Mouse (Mus musculus) MEL (cell line): ENCODE data around the gene Stx6. TPM values are rescaled to one million over a fixed set of nuclear protein-coding genes. Genes with fewer than 3 reads are reported as not detected.

ENCODE experiments used
- DNase-seq: peaks from one replicate; pipeline ENCODE4 v3.0.0; 2011; ENCODE audit warnings: low read depth, low spot score
- H3K27ac ChIP-seq: 2 replicates; pipeline ENCODE4 v1.5.1; 2012; ENCODE audit warnings: low read depth, mild to moderate bottlenecking, control low read depth, low read length, moderate library complexity; ENCODE audit not compliant: control insufficient read depth
- H3K27me3 ChIP-seq, 2 experiments: fragments of 150-350 bp in 1 of 2; sonication (generic) in 1 of 2; 2 replicates each; pipeline ENCODE4 v1.6.1; 2012; ENCODE audit warnings: low read length in 2 of 2, mild to moderate bottlenecking in 2 of 2, improper control_type of control experiment in 1 of 2, moderate library complexity in 1 of 2; ENCODE audit not compliant: insufficient read depth in 2 of 2, control insufficient read depth in 1 of 2
- H3K36me3 ChIP-seq, 2 experiments: 2 replicates each; pipeline ENCODE4 v1.6.1; 2012 to 2014; ENCODE audit warnings: low read length in 2 of 2, improper control_type of control experiment in 1 of 2, inconsistent platforms in 1 of 2, mild to moderate bottlenecking in 1 of 2; ENCODE audit not compliant: insufficient read depth in 2 of 2, control insufficient read depth in 1 of 2
- H3K4me1 ChIP-seq, 2 experiments: fragments of 150-350 bp in 1 of 2; sonication (generic) in 1 of 2; 2 replicates each; pipeline ENCODE4 v1.6.1; 2012; ENCODE audit warnings: low read length in 2 of 2, improper control_type of control experiment in 1 of 2, mild to moderate bottlenecking in 1 of 2; ENCODE audit not compliant: insufficient read depth in 2 of 2, control insufficient read depth in 1 of 2
- H3K4me3 ChIP-seq, 2 experiments: fragments of 150-350 bp in 1 of 2; sonication (generic) in 1 of 2; 2 replicates each; pipeline ENCODE4 v1.5.1; 2012; ENCODE audit warnings: low read depth in 2 of 2, low read length in 2 of 2, mild to moderate bottlenecking in 2 of 2, moderate library complexity in 2 of 2, control low read depth in 1 of 2, improper control_type of control experiment in 1 of 2; ENCODE audit not compliant: control insufficient read depth in 1 of 2, insufficient read depth in 1 of 2
- H3K79me2 ChIP-seq: 2 replicates; pipeline ENCODE4 v1.6.1; 2012; ENCODE audit warnings: mild to moderate bottlenecking, low read length, moderate library complexity; ENCODE audit not compliant: control insufficient read depth, poor library complexity, insufficient read depth
- H3K9ac ChIP-seq: 2 replicates; pipeline ENCODE4 v1.6.1; 2012; ENCODE audit warnings: low read depth, mild to moderate bottlenecking, control low read depth, low read length, moderate library complexity; ENCODE audit not compliant: control insufficient read depth, poor library complexity, severe bottlenecking
- H3K9me3 ChIP-seq: fragments of 150-350 bp; sonication (generic); replicated peaks from 2 replicates; pipeline ENCODE4 v1.6.1; 2012; ENCODE audit warnings: mild to moderate bottlenecking, low read length, improper control_type of control experiment, moderate library complexity; ENCODE audit not compliant: insufficient read depth
- BHLHE40 ChIP-seq: IDR thresholded peaks from 2 replicates; pipeline ENCODE4 v1.6.1; 2012; ENCODE audit warnings: low read depth, mild to moderate bottlenecking, inconsistent platforms, low read length, improper control_type of control experiment, borderline replicate concordance
- ELF1 ChIP-seq: IDR thresholded peaks from 2 replicates; pipeline ENCODE4 v1.6.1; 2014; ENCODE audit warnings: low read depth, mild to moderate bottlenecking, inconsistent platforms, low read length, improper control_type of control experiment, moderate library complexity
- EP300 ChIP-seq, 2 experiments: IDR thresholded peaks; 2 replicates each; pipeline ENCODE4 v1.6.1; 2011; ENCODE audit warnings: improper control_type of control experiment in 2 of 2, low read length in 2 of 2, low read depth in 1 of 2, mild to moderate bottlenecking in 1 of 2
- ETS1 ChIP-seq: IDR thresholded peaks from 2 replicates; pipeline ENCODE4 v1.6.1; 2012; ENCODE audit warnings: low read depth, mild to moderate bottlenecking, inconsistent platforms, low read length, improper control_type of control experiment, moderate library complexity
- GABPA ChIP-seq: IDR thresholded peaks from 2 replicates; pipeline ENCODE4 v1.6.1; 2012; ENCODE audit warnings: low read depth, mild to moderate bottlenecking, inconsistent platforms, low read length, improper control_type of control experiment, moderate library complexity
- HCFC1 ChIP-seq: IDR thresholded peaks from 2 replicates; pipeline ENCODE4 v1.6.1; 2012; ENCODE audit warnings: low read depth, mild to moderate bottlenecking, inconsistent platforms, low read length, improper control_type of control experiment, moderate library complexity
- MAFK ChIP-seq: IDR thresholded peaks from 2 replicates; pipeline ENCODE4 v1.6.1; 2011; ENCODE audit warnings: low read depth, mild to moderate bottlenecking, low read length, improper control_type of control experiment, borderline replicate concordance
- MAX ChIP-seq: IDR thresholded peaks from 2 replicates; pipeline ENCODE4 v1.6.1; 2011; ENCODE audit warnings: low read length, improper control_type of control experiment
- MAZ ChIP-seq: IDR thresholded peaks from 2 replicates; pipeline ENCODE4 v1.6.1; 2012; ENCODE audit warnings: low read depth, mild to moderate bottlenecking, inconsistent platforms, low read length, improper control_type of control experiment
- MXI1 ChIP-seq: IDR thresholded peaks from 2 replicates; pipeline ENCODE4 v1.6.1; 2011; ENCODE audit warnings: mild to moderate bottlenecking, low read depth, low read length, improper control_type of control experiment
- MYC ChIP-seq: IDR thresholded peaks from 2 replicates; pipeline ENCODE4 v1.6.1; 2011; ENCODE audit warnings: low read depth, mild to moderate bottlenecking, low read length, improper control_type of control experiment, moderate library complexity
- NRF1 ChIP-seq: IDR thresholded peaks from 2 replicates; pipeline ENCODE4 v1.6.1; 2014; ENCODE audit warnings: low read depth, mild to moderate bottlenecking, inconsistent platforms, low read length, improper control_type of control experiment, moderate library complexity; ENCODE audit not compliant: poor library complexity, insufficient read depth, severe bottlenecking
- POLR2A ChIP-seq, 2 experiments: IDR thresholded peaks; 2 replicates each; pipeline ENCODE4 v1.6.1; 2011 to 2012; ENCODE audit warnings: low read length in 2 of 2, mild to moderate bottlenecking in 2 of 2, control low read depth in 1 of 2, improper control_type of control experiment in 1 of 2, low read depth in 1 of 2, moderate library complexity in 1 of 2; ENCODE audit not compliant: control insufficient read depth in 1 of 2, insufficient read depth in 1 of 2, poor library complexity in 1 of 2
- POLR2AphosphoS2 ChIP-seq: IDR thresholded peaks from 2 replicates; pipeline ENCODE4 v1.6.1; 2011; ENCODE audit warnings: low read length, improper control_type of control experiment
- RAD21 ChIP-seq: IDR thresholded peaks from 2 replicates; pipeline ENCODE4 v1.6.1; 2011; ENCODE audit warnings: mild to moderate bottlenecking, low read depth, low read length, improper control_type of control experiment
- RCOR1 ChIP-seq: IDR thresholded peaks from 2 replicates; pipeline ENCODE4 v1.6.1; 2012; ENCODE audit warnings: low read depth, mild to moderate bottlenecking, inconsistent platforms, low read length, improper control_type of control experiment
- TAL1 ChIP-seq: IDR thresholded peaks from 2 replicates; pipeline ENCODE4 v1.6.1; 2012; ENCODE audit warnings: mild to moderate bottlenecking, inconsistent platforms, low read length, moderate library complexity, mixed read lengths
- TBP ChIP-seq: IDR thresholded peaks from 2 replicates; pipeline ENCODE4 v1.8.0; 2011; ENCODE audit warnings: low read depth, low read length, improper control_type of control experiment
- TCF12 ChIP-seq: IDR thresholded peaks from 2 replicates; pipeline ENCODE4 v1.6.1; 2014; ENCODE audit warnings: low read depth, mild to moderate bottlenecking, inconsistent platforms, low read length, improper control_type of control experiment, moderate library complexity
- USF2 ChIP-seq, 2 experiments: IDR thresholded peaks; 2 replicates each; pipeline ENCODE4 v1.6.1; 2011 to 2012; ENCODE audit warnings: improper control_type of control experiment in 2 of 2, low read length in 2 of 2, borderline replicate concordance in 1 of 2, inconsistent platforms in 1 of 2, low read depth in 1 of 2, mild to moderate bottlenecking in 1 of 2; ENCODE audit not compliant: insufficient read depth in 1 of 2
- ZKSCAN1 ChIP-seq: IDR thresholded peaks from 2 replicates; pipeline ENCODE4 v1.6.1; 2012; ENCODE audit warnings: low read depth, mild to moderate bottlenecking, inconsistent platforms, low read length, improper control_type of control experiment, moderate library complexity
- ZMIZ1 ChIP-seq: IDR thresholded peaks from 2 replicates; pipeline ENCODE4 v1.6.1; 2012; ENCODE audit warnings: low read depth, mild to moderate bottlenecking, inconsistent platforms, low read length, improper control_type of control experiment, moderate library complexity
- ZNF384 ChIP-seq: IDR thresholded peaks from 2 replicates; pipeline ENCODE4 v1.6.1; 2012; ENCODE audit warnings: low read depth, mild to moderate bottlenecking, inconsistent platforms, low read length, improper control_type of control experiment
- polyA plus RNA-seq, 2 experiments: library from polyadenylated mRNA; stranded (reverse) in 1 of 2; unstranded in 1 of 2; fragments of >175 nt in 1 of 2; fragments of >200 nt in 1 of 2; gene quantifications; 2 replicates each; pipeline versions ENCODE4 v1.2.1 to v1.2.4; 2012; ENCODE audit warnings: low replicate concordance in 2 of 2, low read depth in 1 of 2; ENCODE audit not compliant: insufficient read length in 2 of 2, insufficient read depth in 1 of 2, missing spikeins in 1 of 2
- total RNA-seq: library from RNA; depleted of rRNA; stranded (reverse); fragments of 300-350 nt; gene quantifications from 2 replicates; pipeline ENCODE4 v1.2.3, GENCODE M21; 2012

The Stx6 gene
- total and polyA plus RNA-seq, 3 experiments: 18.1 to 38.4 TPM; not detected in 1

GRCm38 (mm10) chr1:155212081-155212480, 53.6 kb downstream of the Stx6 start:
- H3K27ac ChIP-seq: no peak overlapping the region
- H3K79me2 ChIP-seq: no peaks in the 10 kb centered on the region
- H3K36me3 ChIP-seq: no peaks in the 10 kb centered on the region
- H3K9ac ChIP-seq: no peak overlapping the region
- peak; percentile 37 for DNase-seq
- peaks cover 5 to 15% of the 10 kb centered on the region in 2 experiments; a peak in 3 of 4 replicates for H3K4me1 ChIP-seq
- H3K9me3 ChIP-seq: no peaks in the 10 kb centered on the region
- no peaks in the 10 kb centered on the region for H3K27me3 ChIP-seq
- TF ChIP-seq MAZ (no peak), ZNF384 (no peak), POLR2A (IDR thresholded peaks at IDR 0.05; ENCODE audit: control insufficient read depth in 1 of 2, insufficient read depth in 1 of 2, low read depth in 1 of 2, low read length in 2 of 2, poor library complexity in 1 of 2) (no peak), USF2 (IDR thresholded peaks at IDR 0.05; ENCODE audit: borderline replicate concordance in 1 of 2, insufficient read depth in 1 of 2, low read depth in 1 of 2, low read length in 2 of 2) (no peak), TBP (no peak), MXI1 (no peak), ZKSCAN1 (no peak), ELF1 (no peak), ZMIZ1 (no peak), EP300 (IDR thresholded peaks at IDR 0.05; ENCODE audit: low read depth in 1 of 2, low read length in 2 of 2) (no peak), HCFC1 (no peak), TAL1 (no peak), MAX (no peak), ETS1 (no peak), MYC (no peak)
- H3K4me3 ChIP-seq: no peak overlapping the region

DNA sequence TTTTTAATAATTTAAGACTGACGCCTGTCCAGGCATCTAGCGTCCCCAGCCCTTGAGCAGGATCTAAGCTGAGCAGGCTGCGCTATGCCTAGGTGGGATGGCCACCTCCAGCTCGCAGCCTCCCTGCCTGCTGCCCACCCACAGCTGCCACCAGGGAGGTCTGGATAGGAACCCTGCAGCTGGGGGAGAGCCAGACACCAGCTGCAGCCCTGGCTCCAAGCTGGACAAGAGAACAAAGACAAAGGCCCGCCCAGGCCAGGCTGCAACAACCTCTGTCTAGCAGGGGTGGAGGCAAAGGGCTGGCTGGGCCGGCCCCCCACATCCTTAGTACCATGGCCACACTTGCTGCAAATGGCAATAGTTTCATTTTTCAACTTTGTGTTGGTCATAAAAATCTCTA, 54.0 kb downstream of the Stx6 start:
- TF ChIP-seq EP300 (IDR thresholded peaks at IDR 0.05; ENCODE audit: low read depth in 1 of 2, low read length in 2 of 2): no peak
- no peak for TF ChIP-seq RAD21
- no peak for TF ChIP-seq RCOR1
- no peak for TF ChIP-seq TCF12
- no peak for TF ChIP-seq POLR2AphosphoS2
- TF ChIP-seq BHLHE40: no peak
- no peak for TF ChIP-seq HCFC1
- no peak for TF ChIP-seq GABPA
- TF ChIP-seq MAZ: no peak
- TF ChIP-seq MAFK: no peak
- TF ChIP-seq NRF1: no peak
- no peaks in the 10 kb centered on the region for H3K79me2 ChIP-seq
- no peak overlapping the region for H3K4me3 ChIP-seq
- H3K4me1 ChIP-seq: peaks cover 5 to 15% of the 10 kb centered on the region in 2 experiments; a peak in 3 of 4 replicates
- H3K27me3 ChIP-seq: no peaks in the 10 kb centered on the region
- H3K9me3 ChIP-seq: no peaks in the 10 kb centered on the region
- no peak overlapping the region for H3K9ac ChIP-seq
- DNase-seq: no peak
- no peak overlapping the region for H3K27ac ChIP-seq
- no peaks in the 10 kb centered on the region for H3K36me3 ChIP-seq
